8 mouse cellular contexts compared by ENCODE assay signal in genomic region chr6:38253736-38254641, GRCm38 (mm10). TPM values are rescaled to one million over a fixed set of nuclear protein-coding genes. Genes with fewer than 3 reads are reported as not detected.
DNase-seq lines count a peak whose midpoint lies in the region; ATAC-seq and TF ChIP-seq lines count a peak whose summit lies in the region.

D630045J12Rik (minus strand) TSS chr6:38254009.

- no peaks in the 10 kb centered on the region for H3K36me3 ChIP-seq in C2C12 (ENCODE audit: control insufficient read depth, insufficient read depth)
- no peaks in the 10 kb centered on the region for H3K36me3 ChIP-seq in embryonic facial prominence, embryonic 14.5 days (ENCODE audit: control insufficient read depth, insufficient read depth, low read length)
- H3K36me3 ChIP-seq in heart, embryonic 11.5 days (ENCODE audit: control insufficient read depth, insufficient read depth, low read length) = no peaks in the 10 kb centered on the region
- H3K36me3 ChIP-seq in kidney, embryonic 15.5 days = no peaks in the 10 kb centered on the region
- H3K36me3 ChIP-seq in liver, embryonic 11.5 days (ENCODE audit: control insufficient read depth, insufficient read depth, low read length) = no peaks in the 10 kb centered on the region
- H3K36me3 ChIP-seq in stomach, embryonic 16.5 days (ENCODE audit: control insufficient read depth, insufficient read depth, low read length) = no peaks in the 10 kb centered on the region

- H3K9ac ChIP-seq in embryonic facial prominence, embryonic 14.5 days (ENCODE audit: low read depth, low read length) = peak within 1 kb of the TSS; percentile 93
- H3K9ac ChIP-seq in heart, embryonic 11.5 days (ENCODE audit: low read depth, low read length) = peak within 1 kb of the TSS; percentile 88
- H3K9ac ChIP-seq in kidney, embryonic 15.5 days = peak within 1 kb of the TSS; percentile 89
- peak within 1 kb of the TSS; percentile 80 for H3K9ac ChIP-seq in liver, embryonic 11.5 days (ENCODE audit: low read depth, low read length)
- peak within 1 kb of the TSS; percentile 90 for H3K9ac ChIP-seq in stomach, embryonic 16.5 days (ENCODE audit: low read length)

- WGBS in embryonic facial prominence, embryonic 14.5 days = 1% methylated on average over 28 of the region's 118 CpGs
- WGBS in heart, embryonic 11.5 days (ENCODE audit: insufficient replicate concordance) = under 1% methylated on average over 82 of the region's 118 CpGs
- WGBS in kidney, embryonic 15.5 days = under 1% methylated on average over 113 of the region's 118 CpGs
- WGBS in liver, embryonic 11.5 days = under 1% methylated on average over 100 of the region's 118 CpGs
- under 1% methylated on average over 95 of the region's 118 CpGs for WGBS in stomach, embryonic 16.5 days

- H3ac ChIP-seq in C2C12 (ENCODE audit: control insufficient read depth, insufficient read length, low read depth) = peak within 1 kb of the TSS; percentile 76

- H3K4me1 ChIP-seq in embryonic facial prominence, embryonic 14.5 days (ENCODE audit: control insufficient read depth, insufficient read depth, low read length) = peaks cover 20% of the 10 kb centered on the region
- H3K4me1 ChIP-seq in heart, embryonic 11.5 days (ENCODE audit: control insufficient read depth, insufficient read depth, low read length) = peaks cover 8% of the 10 kb centered on the region; the same call in 1 of the 2 replicates
- peaks cover 31% of the 10 kb centered on the region for H3K4me1 ChIP-seq in kidney, embryonic 15.5 days
- peaks cover 3% of the 10 kb centered on the region; the same call in 1 of the 2 replicates for H3K4me1 ChIP-seq in liver, embryonic 11.5 days (replicated peaks; ENCODE audit: control insufficient read depth, insufficient read depth, low read length)
- H3K4me1 ChIP-seq in stomach, embryonic 16.5 days (ENCODE audit: control insufficient read depth, insufficient read depth, low read length) = peaks cover 15% of the 10 kb centered on the region

- peak within 1 kb of the TSS; percentile 46 for H3K4me3 ChIP-seq in C2C12 (ENCODE audit: insufficient read depth, poor library complexity, severe bottlenecking)
- H3K4me3 ChIP-seq in embryonic facial prominence, embryonic 14.5 days (ENCODE audit: low read depth, low read length) = peak within 1 kb of the TSS; percentile 87
- peak within 1 kb of the TSS; percentile 80 for H3K4me3 ChIP-seq in heart, embryonic 11.5 days (ENCODE audit: low read depth, low read length)
- H3K4me3 ChIP-seq in kidney, embryonic 15.5 days (replicated peaks) = peak within 1 kb of the TSS; percentile 88
- H3K4me3 ChIP-seq in liver, embryonic 11.5 days (ENCODE audit: low read depth, low read length) = peak within 1 kb of the TSS; percentile 78
- peak within 1 kb of the TSS; percentile 74 for H3K4me3 ChIP-seq in stomach, embryonic 16.5 days (replicated peaks; ENCODE audit: low read length)

- no peaks in the 10 kb centered on the region for H3K9me3 ChIP-seq in embryonic facial prominence, embryonic 14.5 days (ENCODE audit: control insufficient read depth, low read length)
- no peaks in the 10 kb centered on the region for H3K9me3 ChIP-seq in heart, embryonic 11.5 days (replicated peaks; ENCODE audit: control insufficient read depth, low read length)
- H3K9me3 ChIP-seq in kidney, embryonic 15.5 days (replicated peaks) = no peaks in the 10 kb centered on the region
- H3K9me3 ChIP-seq in liver, embryonic 11.5 days (ENCODE audit: control insufficient read depth, low read length) = no peaks in the 10 kb centered on the region
- H3K9me3 ChIP-seq in stomach, embryonic 16.5 days (replicated peaks; ENCODE audit: control insufficient read depth, low read length) = no peaks in the 10 kb centered on the region

- no peaks in the 10 kb centered on the region for H3K27me3 ChIP-seq in C2C12 (ENCODE audit: control insufficient read depth, insufficient read depth, insufficient read length)
- no peaks in the 10 kb centered on the region for H3K27me3 ChIP-seq in embryonic facial prominence, embryonic 14.5 days (replicated peaks; ENCODE audit: control insufficient read depth, insufficient read depth, low read length)
- H3K27me3 ChIP-seq in heart, embryonic 11.5 days (ENCODE audit: control insufficient read depth, insufficient read depth, low read length) = 0 out of 2 replicates have a peak, but pooled peaks cover 5% of the 10 kb centered on the region
- H3K27me3 ChIP-seq in kidney, embryonic 15.5 days = no peaks in the 10 kb centered on the region
- no peaks in the 10 kb centered on the region for H3K27me3 ChIP-seq in liver, embryonic 11.5 days (replicated peaks; ENCODE audit: control insufficient read depth, insufficient read depth, low read length)
- H3K27me3 ChIP-seq in stomach, embryonic 16.5 days (ENCODE audit: control insufficient read depth, insufficient read depth, low read length) = no peaks in the 10 kb centered on the region

- peak within 1 kb of the TSS; percentile 83 for H3K27ac ChIP-seq in embryonic facial prominence, embryonic 14.5 days (replicated peaks; ENCODE audit: low read depth, low read length)
- peak within 1 kb of the TSS; percentile 59 for H3K27ac ChIP-seq in heart, embryonic 11.5 days (ENCODE audit: low read depth, low read length)
- peak within 1 kb of the TSS; percentile 91 for H3K27ac ChIP-seq in kidney, embryonic 15.5 days
- peak within 1 kb of the TSS; percentile 47 for H3K27ac ChIP-seq in liver, embryonic 11.5 days (ENCODE audit: low read depth, low read length)
- H3K27ac ChIP-seq in stomach, embryonic 16.5 days (ENCODE audit: low read length) = peak within 1 kb of the TSS; percentile 63

- ATAC-seq in embryonic facial prominence, embryonic 14.5 days (ENCODE audit: low read depth) = peak; percentile 96
- ATAC-seq in heart, embryonic 11.5 days (replicated peaks; ENCODE audit: insufficient number of reproducible peaks, low FRiP score, low TSS enrichment) = peak; percentile 92
- peak; percentile 95 for ATAC-seq in kidney, embryonic 15.5 days (replicated peaks; ENCODE audit: low FRiP score)
- ATAC-seq in liver, embryonic 11.5 days (replicated peaks; ENCODE audit: low FRiP score) = peak; percentile 90
- peak; percentile 97 for ATAC-seq in stomach, embryonic 16.5 days (ENCODE audit: insufficient read depth, low FRiP score)

- TF ChIP-seq CTCF in C2C12 (IDR thresholded peaks at IDR 0.05; ENCODE audit: control insufficient read depth, insufficient read depth, insufficient read length) = peak; percentile 92

- peaks cover 7% of the 10 kb centered on the region for H3K79me2 ChIP-seq in C2C12 (ENCODE audit: control insufficient read depth, insufficient read depth)

- peak; percentile 40 to 41 for DNase-seq in adrenal gland, postnatal 4 days (ENCODE audit: low spot score in 2 of 2)
- peak; percentile 90 for DNase-seq in embryonic facial prominence, embryonic 14.5 days (ENCODE audit: low spot score)
- peak; percentile 68 for DNase-seq in liver, embryonic 11.5 days (ENCODE audit: low spot score)
- DNase-seq in neural tube, embryonic 10.5 days (ENCODE audit: extremely low spot score, low spot score) = peak; percentile 73

- no peaks in the 10 kb centered on the region for H3K79me3 ChIP-seq in C2C12 (ENCODE audit: low read depth)

- H3K4me2 ChIP-seq in embryonic facial prominence, embryonic 14.5 days (ENCODE audit: low read depth, low read length) = peak within 1 kb of the TSS; percentile 61
- peak within 1 kb of the TSS; percentile 94 for H3K4me2 ChIP-seq in heart, embryonic 11.5 days
- H3K4me2 ChIP-seq in kidney, embryonic 15.5 days = peak within 1 kb of the TSS; percentile 82
- peak within 1 kb of the TSS; percentile 97 for H3K4me2 ChIP-seq in liver, embryonic 11.5 days
- H3K4me2 ChIP-seq in stomach, embryonic 16.5 days (ENCODE audit: low read depth, low read length) = peak within 1 kb of the TSS; percentile 87

TF ChIP-seq in C2C12, 6 proteins besides CTCF, POLR2A, EP300 and RAD21:
- TF ChIP-seq FOSL1 (IDR thresholded peaks at IDR 0.05; ENCODE audit: insufficient read depth, low read length, poor library complexity, severe bottlenecking) (no peak), USF1 (IDR thresholded peaks at IDR 0.05; ENCODE audit: low read depth) (no peak), MAX (IDR thresholded peaks at IDR 0.05) (no peak), CEBPB (IDR thresholded peaks at IDR 0.05; ENCODE audit: low read depth) (no peak), MYOD1 (IDR thresholded peaks at IDR 0.05; ENCODE audit: control insufficient read depth, insufficient read length, low read depth) (no peak), MYOG (IDR thresholded peaks at IDR 0.05; ENCODE audit: control insufficient read depth, extremely low read depth, insufficient read length) (no peak)

RNA-seq across cellular contexts. Expression of gene D630045J12Rik, which starts in this region (rescaled TPM):
- polyA plus RNA-seq in C2C12 (2012; fragmentation: generic; extraction: Trizol) = 1.7 TPM
- total RNA-seq in adrenal gland, postnatal 4 days (2021) = 10 to 100 TPM in 1 of 2 experiments, 1 to 10 TPM in 1; 9.1 to 12.2 TPM
- polyA plus RNA-seq in embryonic facial prominence, embryonic 14.5 days (2014; fragmentation: Nextera tagmentation; extraction: Ambion mirVana) = 6.0 and 6.2 TPM in 2 replicates
- 3.3 and 3.7 TPM in 2 replicates for polyA plus RNA-seq in heart, embryonic 11.5 days (2014; fragmentation: Nextera tagmentation; extraction: Ambion mirVana)
- polyA plus RNA-seq in kidney, embryonic 15.5 days (2015; fragmentation: Nextera tagmentation; extraction: Ambion mirVana) = 6.7 and 7.8 TPM in 2 replicates
- 3.0 TPM in 2 replicates for polyA plus RNA-seq in liver, embryonic 11.5 days (2014; fragmentation: Nextera tagmentation; extraction: Ambion mirVana)
- 2.3 and 2.4 TPM in 2 replicates for polyA plus RNA-seq in stomach, embryonic 16.5 days (2015; fragmentation: Nextera tagmentation; extraction: Ambion mirVana)

Comparison
In these comparisons a context has a peak if more than half of its experiments do, and no peak if none do; other contexts are left out.
1. Peak in every context shown above with its lines: DNase-seq, ATAC-seq, H3K4me3 ChIP-seq and H3K27ac ChIP-seq.